Mouse (Mus musculus): ENCODE measurements at regions not wholly inside any gene's neighbourhood (a gene's known extent, or its start where the extent isn't known, plus 50 kb on each side); places are given as distances from the start of the nearest gene placed in this dataset.
A peak's percentile ranks its signal among the peaks of the same experiment; 100 is the strongest.

GRCm38 (mm10) chr16:91970461-91970860 lies 87.6 kb upstream of the Mrps6 start:
- Histone ChIP-seq H3K4me1 (peaks cover 12% of the 10 kb centered on the region; the same call in 1 of the 2 replicates), H3K27me3 (replicated peaks; ENCODE audit: low read depth, poor library complexity, severe bottlenecking) (0 out of 2 replicates have a peak, but pooled peaks cover 4% of the 10 kb centered on the region), H3K36me3 (replicated peaks) (no peaks in the 10 kb centered on the region), H3K9me3 (no peaks in the 10 kb centered on the region), H3K4me3 (no peak overlapping the region), H3K27ac (replicated peaks) (no peak overlapping the region)
- 83% methylated on average over 4 of the region's 4 CpGs for WGBS
- no peak for DNase-seq (ENCODE audit: low spot score)

GRCm38 (mm10) chr16:91973183-91973582 lies 84.9 kb upstream of the Mrps6 start:
- DNase-seq (ENCODE audit: low spot score): no peak
- no peaks in the 10 kb centered on the region for H3K9me3 ChIP-seq
- H3K4me1 ChIP-seq: peaks cover 8% of the 10 kb centered on the region
- no peaks in the 10 kb centered on the region for H3K36me3 ChIP-seq (replicated peaks)
- H3K27ac ChIP-seq (replicated peaks): no peak overlapping the region
- WGBS: 92% methylated on average over 9 of the region's 9 CpGs
- no peak overlapping the region for H3K4me3 ChIP-seq
- H3K27me3 ChIP-seq (replicated peaks; ENCODE audit: low read depth, poor library complexity, severe bottlenecking): 0 out of 2 replicates have a peak, but pooled peaks cover 4% of the 10 kb centered on the region

GRCm38 (mm10) chr16:91976194-91976805 lies 81.8 kb upstream of the Mrps6 start:
- WGBS: 69% methylated on average over 8 of the region's 8 CpGs
- Histone ChIP-seq H3K27ac (replicated peaks) (no peak overlapping the region), H3K4me3 (no peak overlapping the region), H3K36me3 (replicated peaks) (no peaks in the 10 kb centered on the region), H3K9me3 (no peaks in the 10 kb centered on the region), H3K4me1 (peaks cover 14% of the 10 kb centered on the region), H3K27me3 (replicated peaks; ENCODE audit: low read depth, poor library complexity, severe bottlenecking) (no peaks in the 10 kb centered on the region; the same call in 1 of the 2 replicates)
- no peak for DNase-seq (ENCODE audit: low spot score)

GRCm38 (mm10) chr16:91978423-91978822 lies 79.6 kb upstream of the Mrps6 start:
- Histone ChIP-seq H3K4me1 (peaks cover 14% of the 10 kb centered on the region), H3K9me3 (no peaks in the 10 kb centered on the region), H3K27me3 (replicated peaks; ENCODE audit: low read depth, poor library complexity, severe bottlenecking) (no peaks in the 10 kb centered on the region; the same call in 1 of the 2 replicates), H3K4me3 (no peak overlapping the region), H3K36me3 (replicated peaks) (no peaks in the 10 kb centered on the region), H3K27ac (replicated peaks) (no peak overlapping the region)
- 26% methylated on average over 4 of the region's 4 CpGs for WGBS
- DNase-seq (ENCODE audit: low spot score): no peak

GRCm38 (mm10) chr16:91978846-91979245 lies 79.2 kb upstream of the Mrps6 start:
- Histone ChIP-seq H3K27me3 (replicated peaks; ENCODE audit: low read depth, poor library complexity, severe bottlenecking) (no peaks in the 10 kb centered on the region; the same call in 1 of the 2 replicates), H3K4me3 (no peak overlapping the region), H3K9me3 (no peaks in the 10 kb centered on the region), H3K36me3 (replicated peaks) (no peaks in the 10 kb centered on the region), H3K4me1 (peaks cover 14% of the 10 kb centered on the region), H3K27ac (replicated peaks) (no peak overlapping the region; the same call in 1 of the 2 replicates)
- no peak for DNase-seq (ENCODE audit: low spot score)
- 23% methylated on average over 5 of the region's 5 CpGs for WGBS

- no peak for DNase-seq (ENCODE audit: low spot score)
- 90% methylated on average over 6 of the region's 6 CpGs for WGBS
- Histone ChIP-seq H3K9me3 (no peaks in the 10 kb centered on the region), H3K27me3 (replicated peaks; ENCODE audit: low read depth, poor library complexity, severe bottlenecking) (no peaks in the 10 kb centered on the region; the same call in 1 of the 2 replicates), H3K4me1 (peaks cover 14% of the 10 kb centered on the region), H3K4me3 (no peak overlapping the region), H3K36me3 (replicated peaks) (no peaks in the 10 kb centered on the region), H3K27ac (replicated peaks) (no peak overlapping the region)
Observed at GRCm38 (mm10) chr16:91980482-91980881, 77.6 kb upstream of the Mrps6 start.

GRCm38 (mm10) chr16:91985211-91985610 lies 72.9 kb upstream of the Mrps6 start:
- no peaks in the 10 kb centered on the region for H3K27me3 ChIP-seq (replicated peaks; ENCODE audit: low read depth, poor library complexity, severe bottlenecking)
- no peaks in the 10 kb centered on the region for H3K9me3 ChIP-seq
- H3K4me1 ChIP-seq: no peaks in the 10 kb centered on the region
- no peak overlapping the region for H3K4me3 ChIP-seq
- no peaks in the 10 kb centered on the region for H3K36me3 ChIP-seq (replicated peaks)
- WGBS: 95% methylated on average over 12 of the region's 12 CpGs
- DNase-seq (ENCODE audit: low spot score): no peak
- no peak overlapping the region for H3K27ac ChIP-seq (replicated peaks)

- Histone ChIP-seq H3K4me1 (no peaks in the 10 kb centered on the region), H3K27ac (replicated peaks) (no peak overlapping the region), H3K4me3 (no peak overlapping the region), H3K27me3 (replicated peaks; ENCODE audit: low read depth, poor library complexity, severe bottlenecking) (no peaks in the 10 kb centered on the region), H3K9me3 (0 out of 2 replicates have a peak, but pooled peaks cover 2% of the 10 kb centered on the region), H3K36me3 (replicated peaks) (no peaks in the 10 kb centered on the region)
- 85% methylated on average over 4 of the region's 4 CpGs for WGBS
- DNase-seq (ENCODE audit: low spot score): no peak
Observed at GRCm38 (mm10) chr16:91989332-91989731, 68.7 kb upstream of the Mrps6 start.

GRCm38 (mm10) chr16:91995459-91996190 lies 62.4 kb upstream of the Mrps6 start:
- Histone ChIP-seq H3K4me1 (peaks cover 15% of the 10 kb centered on the region), H3K4me3 (peak overlapping the region; percentile 40), H3K36me3 (replicated peaks) (no peaks in the 10 kb centered on the region), H3K27me3 (replicated peaks; ENCODE audit: low read depth, poor library complexity, severe bottlenecking) (no peaks in the 10 kb centered on the region), H3K27ac (replicated peaks) (peak overlapping the region; percentile 65), H3K9me3 (0 out of 2 replicates have a peak, but pooled peaks cover 1% of the 10 kb centered on the region)
- DNase-seq (ENCODE audit: low spot score): peak; percentile 67
- WGBS: 20% methylated on average over 13 of the region's 13 CpGs

- 89% methylated on average over 5 of the region's 5 CpGs for WGBS
- H3K27ac ChIP-seq (replicated peaks): no peak overlapping the region
- H3K4me3 ChIP-seq: no peak overlapping the region
- no peaks in the 10 kb centered on the region for H3K27me3 ChIP-seq (replicated peaks; ENCODE audit: low read depth, poor library complexity, severe bottlenecking)
- no peak for DNase-seq (ENCODE audit: low spot score)
- no peaks in the 10 kb centered on the region for H3K9me3 ChIP-seq
- H3K36me3 ChIP-seq (replicated peaks): no peaks in the 10 kb centered on the region
- H3K4me1 ChIP-seq: no peaks in the 10 kb centered on the region
Observed at GRCm38 (mm10) chr16:92007351-92007750, 50.7 kb upstream of the Mrps6 start.

Data from embryonic facial prominence, embryonic 10.5 days (tissue).